Mouse (Mus musculus) olfactory bulb, adult 2 months (tissue): ENCODE results near the gene Nmt1. TPM values are rescaled to one million over a fixed set of nuclear protein-coding genes. Genes with fewer than 3 reads are reported as not detected.

Experiments
- H3K27ac ChIP-seq: fragments of 200-500 bp; 2 replicates; pipeline ENCODE4 v1.5.1; 2012; ENCODE audit warnings: low read depth, low read length; ENCODE audit not compliant: insufficient read depth
- H3K4me1 ChIP-seq: fragments of 200-500 bp; 2 replicates; pipeline ENCODE4 v1.6.1; 2012; ENCODE audit warnings: low read length; ENCODE audit not compliant: control insufficient read depth, insufficient read depth
- H3K4me3 ChIP-seq: fragments of 200-500 bp; 2 replicates; pipeline ENCODE4 v1.5.1; 2012; ENCODE audit warnings: mild to moderate bottlenecking, low read depth, low read length, moderate library complexity; ENCODE audit not compliant: insufficient read depth
- CTCF ChIP-seq: fragments of 200-500 bp; IDR thresholded peaks from 2 replicates; pipeline ENCODE4 v1.5.1; 2012; ENCODE audit warnings: low read depth, mild to moderate bottlenecking, low read length, moderate library complexity; ENCODE audit not compliant: insufficient read depth
- POLR2A ChIP-seq: fragments of 200-500 bp; IDR thresholded peaks from 2 replicates; pipeline ENCODE4 v1.6.1; 2012; ENCODE audit warnings: mild to moderate bottlenecking, low read depth, low read length, moderate library complexity; ENCODE audit not compliant: insufficient read depth
- WGBS: fragments of 180-500 bp; shearing (Covaris S2); methylation state at CpG from one replicate; pipeline ENCODE4 v1.1.7; 2018; 5-methylcytosine and 5-hydroxymethylcytosine counted together
- polyA plus RNA-seq: library from polyadenylated mRNA; stranded (reverse); fragments of >200 nt; gene quantifications from 2 replicates; pipeline ENCODE4 v1.2.4, GENCODE M21; 2012; ENCODE audit warnings: low replicate concordance; ENCODE audit not compliant: missing spikeins, insufficient read depth, insufficient read length

Gene Nmt1
- polyA plus RNA-seq, 1 experiment: 557 TPM

DNA sequence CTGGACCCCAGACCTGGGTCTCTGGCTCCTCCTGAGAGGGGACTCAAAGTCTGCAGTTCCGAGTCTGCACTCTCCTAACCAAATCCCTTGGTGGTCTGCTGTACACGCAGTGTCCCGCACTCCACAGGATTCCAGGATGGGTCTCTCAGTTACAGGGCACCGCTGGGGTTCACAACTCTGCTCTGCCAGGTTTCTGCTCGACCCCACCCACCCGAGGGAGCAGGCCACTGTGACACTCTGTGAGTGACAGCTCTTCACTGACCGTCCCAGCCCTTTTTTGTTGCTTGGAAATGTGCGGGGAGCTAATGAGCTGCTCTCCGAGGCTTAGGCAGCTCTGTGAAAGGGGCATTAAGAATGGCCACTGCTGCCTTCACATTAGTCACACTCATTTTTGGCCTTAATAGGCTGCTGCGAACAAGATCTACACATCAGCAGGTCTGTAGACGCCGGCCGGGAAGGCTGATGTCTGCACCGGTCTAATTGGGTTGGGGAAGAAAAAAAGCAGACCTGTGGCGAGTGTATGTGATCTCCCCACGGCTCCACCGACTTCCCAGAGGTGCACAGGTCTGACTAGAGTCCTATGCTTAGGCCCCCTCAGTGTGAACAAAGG, 34.5 kb upstream of the Nmt1 start:
- TF ChIP-seq POLR2A (no peak), CTCF (no peak)
- WGBS: 43% methylated on average over 17 of the region's 17 CpGs
- H3K27ac ChIP-seq: no peak overlapping the region
- H3K4me1 ChIP-seq: peaks cover 22% of the 10 kb centered on the region
- H3K4me3 ChIP-seq: no peak overlapping the region

DNA sequence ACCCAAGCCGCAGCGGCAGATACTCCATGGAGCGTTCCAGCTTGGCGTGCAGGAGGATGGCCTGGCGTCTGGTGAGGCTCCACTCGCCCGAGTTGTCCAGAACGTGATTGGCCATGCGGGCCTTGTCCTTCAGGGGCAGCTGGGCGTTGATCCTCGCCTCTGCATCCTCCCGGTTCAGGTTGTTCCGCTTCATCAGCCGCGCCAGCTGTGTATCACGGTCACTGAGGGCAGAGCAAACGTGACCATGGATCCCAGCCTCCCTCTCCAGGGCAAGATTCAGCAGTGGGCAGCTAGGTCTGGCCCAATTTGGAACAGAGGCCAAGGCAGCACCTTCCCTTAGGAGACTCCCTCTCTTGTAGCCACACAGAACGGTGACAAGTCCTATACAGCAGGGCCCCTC, 33.0 kb upstream of the Nmt1 start:
- 88% methylated on average over 18 of the region's 18 CpGs for WGBS
- H3K27ac ChIP-seq: no peak overlapping the region
- no peak for TF ChIP-seq POLR2A
- no peak for TF ChIP-seq CTCF
- no peak overlapping the region for H3K4me3 ChIP-seq
- H3K4me1 ChIP-seq: peaks cover 28% of the 10 kb centered on the region

DNA sequence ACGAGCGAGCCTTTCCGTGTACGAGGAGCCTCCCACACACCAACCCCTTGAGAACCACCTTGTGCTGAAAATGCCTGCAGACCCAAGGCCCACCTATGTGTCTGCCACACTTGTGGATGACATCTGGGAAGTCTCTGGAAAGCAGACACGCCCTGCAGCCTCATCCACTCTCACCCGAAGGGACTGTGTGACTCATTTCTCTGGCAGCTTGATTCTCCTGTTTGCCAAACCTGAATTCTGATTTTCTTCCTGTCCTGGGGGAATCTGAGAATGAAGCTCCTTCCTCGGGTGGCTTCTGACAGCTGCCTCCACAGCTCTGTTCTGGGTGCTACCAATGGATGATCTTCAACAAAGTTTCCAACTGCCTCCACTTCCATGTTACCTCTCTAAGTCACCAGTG, 31.6 kb upstream of the Nmt1 start:
- H3K4me1 ChIP-seq: peaks cover 25% of the 10 kb centered on the region
- TF ChIP-seq CTCF (no peak), POLR2A (no peak)
- 70% methylated on average over 7 of the region's 7 CpGs for WGBS
- H3K27ac ChIP-seq: no peak overlapping the region; the same call in 1 of the 2 replicates
- no peak overlapping the region for H3K4me3 ChIP-seq

DNA sequence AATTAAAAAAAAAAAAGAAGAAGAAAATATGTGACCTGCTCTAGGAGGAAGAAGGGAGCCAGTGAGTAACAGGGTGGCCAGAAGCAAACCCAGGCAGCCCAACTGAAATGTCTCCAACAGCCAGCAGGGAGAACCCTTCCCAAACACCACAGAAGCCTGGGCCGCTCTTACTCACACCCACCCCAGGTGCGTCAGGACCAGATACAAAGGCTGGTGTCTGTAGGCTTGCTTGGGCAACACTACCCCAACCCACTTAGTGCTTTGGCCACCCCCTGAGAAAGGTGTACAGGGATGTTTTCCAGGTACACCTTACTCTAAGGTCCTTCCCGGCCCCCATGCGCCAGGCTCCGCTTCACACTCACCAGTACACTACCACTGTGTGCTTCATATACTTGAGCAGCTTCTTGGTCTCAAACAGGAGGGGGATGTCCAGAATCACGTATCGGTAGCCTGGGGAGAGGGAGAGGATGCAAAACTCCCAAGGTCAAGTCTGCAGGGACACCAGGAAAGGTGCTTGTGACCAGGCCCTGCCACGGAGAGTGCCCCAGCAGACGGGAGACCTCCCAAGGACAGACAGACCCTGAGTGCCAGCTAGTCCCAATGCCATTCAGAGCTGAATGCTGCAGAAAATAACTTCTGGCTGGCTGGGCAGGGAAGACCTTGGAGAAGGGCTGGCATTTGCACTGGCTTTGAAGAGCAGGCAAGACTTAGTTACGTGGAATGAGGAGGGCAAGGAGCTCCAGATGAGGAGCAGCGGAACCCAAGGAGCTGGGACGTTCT, 30.8 kb upstream of the Nmt1 start:
- WGBS: 90% methylated on average over 12 of the region's 12 CpGs
- Histone ChIP-seq H3K4me1 (peaks cover 18% of the 10 kb centered on the region), H3K27ac (no peak overlapping the region), H3K4me3 (no peak overlapping the region)
- no peak for TF ChIP-seq POLR2A
- no peak for TF ChIP-seq CTCF

DNA sequence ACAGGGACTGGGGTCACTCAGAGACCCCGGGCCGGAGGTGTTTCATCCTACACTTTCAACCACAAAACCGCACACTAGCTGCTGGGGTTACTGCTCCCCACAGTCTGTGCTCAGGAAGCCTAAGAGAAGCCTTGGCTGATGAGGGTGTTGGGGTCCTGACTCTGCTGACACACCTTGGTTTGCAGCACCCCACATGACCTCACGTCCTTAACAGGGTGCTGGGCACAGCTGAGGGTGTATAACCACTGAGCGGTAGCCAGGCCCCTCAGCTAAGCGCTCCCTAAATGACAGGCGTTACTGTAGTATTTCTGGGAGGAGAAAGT, 29.8 kb upstream of the Nmt1 start:
- WGBS: 96% methylated on average over 7 of the region's 7 CpGs

DNA sequence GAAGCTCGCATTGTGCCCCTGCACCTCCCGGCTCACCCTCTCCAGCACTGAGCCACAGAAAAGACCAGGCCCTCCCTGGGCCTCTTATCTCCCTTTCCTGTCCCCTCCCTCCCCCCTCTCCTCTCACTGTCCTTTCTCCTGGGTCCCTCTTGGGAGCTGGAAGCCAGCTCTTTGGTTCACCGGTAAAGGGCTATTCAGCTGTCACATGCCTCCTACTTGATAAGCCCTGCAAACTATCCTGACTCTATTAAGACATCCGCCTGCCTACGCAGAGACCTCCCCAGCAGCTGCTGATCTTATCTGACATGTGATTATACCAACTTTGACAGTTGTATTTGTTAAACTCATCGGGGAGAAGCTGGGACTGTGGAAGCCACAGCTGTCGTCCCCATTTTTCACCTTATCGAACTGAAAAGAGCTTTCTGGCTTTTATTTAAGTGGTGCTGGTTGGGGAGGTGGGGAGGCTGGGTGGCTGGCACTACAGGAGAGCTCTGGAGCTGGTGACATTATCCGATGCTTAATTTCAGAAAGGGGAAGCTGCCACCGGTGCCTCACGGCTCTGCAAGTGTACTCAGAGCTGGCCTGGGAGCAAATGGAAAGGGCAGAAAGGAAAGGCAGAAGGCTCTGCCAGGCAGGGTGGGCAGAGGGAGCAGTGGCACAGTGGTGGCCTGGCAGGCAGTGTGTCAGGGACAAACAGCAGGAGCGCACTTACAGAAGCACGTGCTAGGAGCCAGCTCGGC, 29.2 kb upstream of the Nmt1 start:
- no peak for TF ChIP-seq POLR2A
- no peak for TF ChIP-seq CTCF
- Histone ChIP-seq H3K4me3 (no peak overlapping the region), H3K4me1 (peaks cover 27% of the 10 kb centered on the region), H3K27ac (no peak overlapping the region)
- 60% methylated on average over 14 of the region's 14 CpGs for WGBS

More for the DNA sequence above, 29.8 kb upstream of the Nmt1 start:
- H3K4me1 ChIP-seq: peaks cover 23% of the 10 kb centered on the region
- H3K27ac ChIP-seq: no peak overlapping the region
- TF ChIP-seq CTCF (no peak), POLR2A (no peak)
- H3K4me3 ChIP-seq: no peak overlapping the region

DNA sequence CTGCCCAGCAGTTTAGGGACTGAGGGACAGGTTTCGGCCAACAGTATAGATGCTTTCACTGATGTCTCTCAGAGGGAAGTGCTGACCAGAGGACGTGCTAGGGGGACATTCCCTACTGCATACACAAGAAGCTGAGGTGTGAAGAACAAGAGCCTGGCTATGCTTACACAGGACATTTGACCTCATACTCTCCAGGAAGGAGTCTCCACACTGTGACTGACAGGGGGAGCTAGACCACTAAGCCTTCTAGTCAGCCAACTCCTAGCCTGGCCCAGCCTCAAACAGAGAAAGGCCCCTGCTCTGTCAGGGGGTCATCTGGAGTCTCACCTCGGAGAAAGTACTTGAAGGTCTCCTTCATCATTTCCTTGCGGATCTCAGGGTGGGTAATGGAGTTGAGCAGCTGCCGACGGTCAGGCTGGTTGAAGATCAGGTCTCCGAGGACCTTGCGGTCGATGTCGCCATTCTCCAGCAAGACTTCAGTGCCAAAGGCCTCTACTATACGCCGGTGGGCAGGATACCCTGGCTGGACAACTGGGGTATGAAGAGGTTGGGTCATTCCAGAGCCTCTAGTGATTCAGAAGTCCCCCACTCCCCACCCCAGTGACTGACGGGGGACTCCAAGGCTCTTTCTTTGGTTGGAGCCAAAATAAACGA, 28.5 kb upstream of the Nmt1 start:
- Histone ChIP-seq H3K27ac (no peak overlapping the region), H3K4me3 (no peak overlapping the region), H3K4me1 (peaks cover 30% of the 10 kb centered on the region)
- 88% methylated on average over 14 of the region's 14 CpGs for WGBS
- no peak for TF ChIP-seq CTCF
- TF ChIP-seq POLR2A: no peak

DNA sequence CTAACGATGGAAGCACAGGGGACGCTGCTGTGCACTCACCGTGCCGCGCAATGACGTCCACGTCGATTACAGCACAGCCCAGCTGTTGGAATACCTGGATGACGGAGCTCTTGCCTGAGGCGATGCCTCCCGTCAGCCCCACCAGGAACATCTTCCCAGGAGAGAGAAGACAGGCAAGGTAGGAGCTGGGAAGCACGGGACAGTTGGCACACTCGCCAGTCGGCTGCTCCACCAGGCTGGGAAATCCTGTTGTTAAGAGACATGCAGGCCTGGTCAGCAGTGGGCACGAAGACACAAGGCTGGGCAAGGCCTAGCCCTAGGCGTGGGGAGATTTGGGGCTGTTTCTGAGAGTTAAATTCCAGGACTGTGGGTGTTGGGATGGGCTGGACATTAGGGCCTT, 27.9 kb upstream of the Nmt1 start:
- TF ChIP-seq POLR2A: no peak
- no peak for TF ChIP-seq CTCF
- H3K27ac ChIP-seq: no peak overlapping the region
- WGBS: 92% methylated on average over 16 of the region's 16 CpGs
- no peak overlapping the region for H3K4me3 ChIP-seq
- H3K4me1 ChIP-seq: peaks cover 34% of the 10 kb centered on the region

DNA sequence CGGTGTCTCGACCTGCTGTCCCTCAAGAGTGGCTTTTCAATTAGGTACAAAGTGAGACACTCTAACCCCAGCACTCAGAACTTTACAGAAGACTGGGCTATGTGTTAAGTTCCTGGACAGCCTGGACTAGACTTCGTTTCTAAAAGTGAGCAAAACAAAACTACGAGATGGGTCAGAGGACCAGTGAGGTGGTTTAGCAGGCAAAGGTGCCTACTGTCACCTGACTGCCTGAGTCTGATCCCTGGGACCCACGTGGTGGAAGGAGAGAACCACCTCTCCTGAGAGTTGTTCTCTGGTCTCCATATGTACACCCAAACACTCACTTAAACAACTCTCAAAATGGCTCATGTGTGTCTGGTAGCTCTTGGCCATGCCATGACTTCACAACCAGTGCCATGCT, 26.9 kb upstream of the Nmt1 start:
- H3K4me1 ChIP-seq: peaks cover 40% of the 10 kb centered on the region
- no peak overlapping the region for H3K27ac ChIP-seq
- H3K4me3 ChIP-seq: no peak overlapping the region
- TF ChIP-seq POLR2A (no peak), CTCF (no peak)
- WGBS: 86% methylated on average over 5 of the region's 5 CpGs
